Mouse (Mus musculus) megakaryocyte, adult 5-6 weeks (primary cell): ENCODE data around the gene A730071L15Rik. TPM values are rescaled to one million over a fixed set of nuclear protein-coding genes. Genes with fewer than 3 reads are reported as not detected.

Experiments
- ATAC-seq: 2 replicates; pipeline ENCODE4 v1.8.0; 2016; ENCODE audit warnings: mild to moderate bottlenecking, inconsistent platforms; ENCODE audit not compliant: poor library complexity, severe bottlenecking
- total RNA-seq, 2 experiments: library from RNA; stranded (forward) in 1 of 2; stranded (reverse) in 1 of 2; fragments of 153-499, 151-499 nt in 1 of 2; fragments of 221-1000, 200-1000 nt in 1 of 2; gene quantifications; 2 replicates each; pipeline versions ENCODE4 v1.2.3 to v1.2.4; 2015 to 2017

The A730071L15Rik gene
- total RNA-seq, 2 experiments from 2014 or later, result 0.09 TPM; not detected in 1

- no peak for ATAC-seq
Measured at GRCm38 (mm10) chr11:6180811-6181399, 18.9 kb upstream of the A730071L15Rik start.

DNA sequence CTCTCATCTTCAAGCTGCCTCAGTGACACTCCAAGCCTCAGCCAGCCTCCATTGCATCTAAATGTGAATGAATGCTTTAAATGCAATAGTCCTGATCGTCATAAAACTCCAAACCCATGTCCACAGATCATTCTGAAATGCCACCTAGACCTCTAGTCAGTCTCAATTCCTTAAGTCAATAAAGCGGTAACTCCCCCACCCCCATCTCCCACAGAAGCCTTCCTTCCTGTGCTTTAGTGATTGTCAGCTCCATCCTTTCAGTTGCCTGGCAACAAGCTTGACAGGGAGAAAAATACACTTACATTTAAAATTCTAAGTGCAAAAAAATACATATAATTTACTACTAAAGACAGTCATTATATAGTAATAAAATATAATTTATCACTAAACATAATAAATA lies 16.6 kb upstream of the A730071L15Rik start:
- no peak for ATAC-seq

DNA sequence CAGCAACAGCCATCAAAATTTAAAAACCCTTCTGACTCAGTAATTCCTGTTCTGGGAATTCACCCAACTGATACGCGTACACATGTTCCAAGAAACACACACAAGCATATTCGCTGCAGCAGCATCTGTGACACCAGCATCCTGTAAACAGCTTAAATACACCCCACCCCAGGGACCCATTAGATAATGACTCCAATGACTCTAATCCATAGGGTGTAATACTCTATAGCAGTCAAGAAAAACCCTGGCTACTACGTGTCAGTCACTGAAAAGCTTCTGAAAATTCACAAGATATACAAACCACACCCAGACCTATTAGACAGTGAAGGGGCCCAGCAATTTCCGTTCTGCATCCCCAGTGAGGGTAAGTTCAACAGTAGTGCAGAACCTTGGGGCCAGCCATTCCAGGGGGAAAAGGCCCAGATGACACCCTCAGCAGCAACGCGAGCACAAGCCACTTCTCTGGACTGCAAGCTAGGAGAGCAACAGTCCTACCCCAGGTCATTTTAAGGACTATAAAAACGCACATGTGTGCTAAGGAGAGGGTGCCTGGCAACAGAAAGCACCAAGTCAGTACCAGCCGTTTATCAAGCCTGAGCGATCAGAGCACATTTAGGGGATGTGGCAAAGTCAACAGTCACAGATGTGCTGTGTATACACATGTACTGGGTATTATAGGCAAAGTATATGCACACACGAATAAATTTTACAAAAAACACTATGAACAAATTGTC lies 15.5 kb upstream of the A730071L15Rik start:
- no peak for ATAC-seq

DNA sequence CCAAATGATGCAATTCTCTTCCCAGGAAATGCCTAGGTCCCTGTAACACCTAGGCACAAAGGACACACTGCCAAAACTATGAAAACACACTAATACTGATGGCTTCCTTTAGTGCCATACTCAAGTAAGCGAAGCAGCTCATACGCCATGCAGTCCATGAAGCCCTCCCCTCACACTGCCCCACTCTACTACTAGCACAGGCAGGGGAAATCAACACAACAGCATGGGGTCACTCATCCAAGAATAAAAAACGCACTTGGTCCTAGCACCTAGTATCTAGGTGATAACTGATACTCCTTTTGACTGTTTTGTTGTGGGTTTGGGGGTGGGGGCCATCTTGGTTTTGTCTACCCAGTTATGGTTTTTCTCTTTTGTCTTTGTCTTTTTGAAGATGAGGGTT lies 12.4 kb upstream of the A730071L15Rik start:
- ATAC-seq, result no peak

- ATAC-seq, result peak; percentile 94
Measured at GRCm38 (mm10) chr11:6187878-6188277, 12.0 kb upstream of the A730071L15Rik start.

GRCm38 (mm10) chr11:6196780-6197179 lies 3.0 kb upstream of the A730071L15Rik start:
- no peak for ATAC-seq

GRCm38 (mm10) chr11:6198449-6198848 lies 1.4 kb upstream of the A730071L15Rik start:
- no peak for ATAC-seq

GRCm38 (mm10) chr11:6200087-6200569 lies 299 bp downstream of the A730071L15Rik start, which contains the start of gene Nudcd3:
Gene Nudcd3, minus strand, starts transcription at chr11:6200415.
- ATAC-seq, result peak; percentile 97

DNA sequence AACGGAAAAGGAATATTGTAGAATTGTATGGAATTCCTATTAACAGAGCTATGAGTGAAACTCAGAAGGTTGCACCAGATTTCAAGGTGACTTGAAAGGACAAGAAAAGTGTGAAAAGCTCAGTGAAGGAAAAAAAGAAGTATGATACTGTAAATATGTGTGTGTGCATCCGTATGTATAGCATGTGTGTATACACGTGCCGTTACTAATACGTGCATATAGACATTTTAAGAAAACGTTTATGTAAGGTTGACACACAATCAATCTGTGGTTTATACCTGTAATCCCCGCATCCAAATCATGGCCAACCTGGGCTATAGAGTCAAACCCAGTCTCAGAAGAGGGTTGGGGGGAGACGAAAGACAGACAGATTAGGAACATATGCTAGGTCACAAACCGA lies 741 bp downstream of the A730071L15Rik start:
- ATAC-seq, result no peak

DNA sequence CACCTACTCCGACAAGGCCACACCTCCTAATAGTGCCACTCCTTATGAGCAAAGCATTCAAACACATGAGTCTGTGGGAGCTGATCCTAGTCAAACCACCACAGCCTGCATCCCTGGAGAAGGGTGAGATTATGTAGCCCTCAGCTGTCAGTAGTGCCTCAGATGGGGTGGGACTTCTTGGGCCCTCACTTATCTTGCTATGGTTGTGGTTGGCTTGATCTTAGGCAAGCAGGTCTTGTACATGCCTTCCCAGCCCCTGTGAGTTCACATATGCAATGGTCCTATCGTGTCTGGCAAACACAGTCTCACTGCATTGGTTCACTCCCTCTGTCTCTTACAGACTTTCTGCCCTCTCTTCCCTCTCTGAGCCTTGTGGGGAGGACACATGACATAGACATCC lies 7.3 kb downstream of the A730071L15Rik start:
- no peak for ATAC-seq

DNA sequence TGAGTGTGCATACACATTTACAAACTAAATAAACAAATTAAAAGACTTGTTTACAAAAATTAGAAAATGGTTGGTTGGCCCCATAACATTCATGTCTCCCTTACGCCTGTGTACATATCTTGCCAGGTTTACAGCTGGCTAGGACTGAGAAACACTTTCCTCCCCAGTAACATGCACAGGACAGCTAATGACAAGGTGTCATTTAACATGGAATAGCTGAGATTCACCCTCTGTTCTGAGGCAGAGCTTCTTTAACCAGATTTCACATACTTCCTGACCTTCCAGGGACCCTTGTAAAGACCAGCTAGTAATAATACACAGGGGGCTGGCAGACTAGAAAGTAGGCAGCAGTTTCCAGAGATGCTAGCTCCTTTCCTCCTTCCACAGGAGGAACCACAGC lies 8.3 kb downstream of the A730071L15Rik start:
- no peak for ATAC-seq

DNA sequence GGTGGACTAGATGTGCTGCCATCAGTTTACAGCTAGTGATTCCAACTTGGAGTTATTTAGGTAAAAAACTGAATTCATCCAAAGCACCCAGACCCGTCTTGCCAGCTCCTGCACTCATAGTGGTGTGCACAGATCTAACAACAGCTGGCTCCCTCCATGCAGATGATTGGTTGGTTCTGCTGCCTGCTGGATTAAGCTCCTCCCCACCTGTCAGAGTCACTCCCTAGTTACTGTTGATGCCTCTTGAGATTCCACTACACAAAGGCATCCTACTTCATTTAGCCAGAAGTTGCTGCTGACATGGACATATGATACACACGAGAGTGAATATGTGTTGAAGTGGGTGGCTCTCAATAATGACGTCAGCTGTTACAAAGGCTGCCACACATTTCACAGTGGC lies 17.0 kb downstream of the A730071L15Rik start:
- ATAC-seq, result no peak

DNA sequence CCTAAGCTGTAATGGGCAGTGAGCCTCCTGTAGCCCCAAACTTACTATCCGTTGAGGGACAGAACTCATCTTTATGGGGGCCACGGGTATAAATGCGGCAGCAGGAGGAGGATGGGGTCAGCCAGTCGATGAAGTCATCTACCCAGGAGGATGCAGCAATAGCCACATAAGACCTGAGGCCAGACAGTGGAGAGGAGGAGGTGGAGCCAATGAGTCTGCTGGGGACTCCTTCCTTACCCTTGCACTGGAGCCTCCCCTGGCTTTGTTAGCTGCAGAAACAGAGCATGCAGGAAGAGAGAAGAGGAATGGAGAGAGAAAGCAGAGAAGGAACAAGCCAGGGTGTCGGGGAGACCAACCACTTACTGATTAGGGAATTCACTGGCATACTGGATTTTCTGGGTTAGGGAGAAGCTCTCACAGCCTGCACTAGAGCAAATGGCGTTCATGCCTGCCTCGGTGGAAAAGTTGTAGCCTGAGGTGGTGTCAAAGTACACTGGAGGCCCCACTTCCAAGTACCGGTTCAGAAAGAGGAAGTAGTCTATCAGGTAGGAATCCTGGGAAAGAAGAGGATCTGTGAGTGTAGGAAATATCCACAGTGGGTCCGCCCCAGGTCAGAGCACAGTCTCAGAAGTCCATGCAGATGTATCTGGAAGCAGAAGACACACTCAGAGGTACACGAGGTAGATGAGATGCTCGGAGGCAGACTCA lies 18.5 kb downstream of the A730071L15Rik start:
- ATAC-seq, result no peak

DNA sequence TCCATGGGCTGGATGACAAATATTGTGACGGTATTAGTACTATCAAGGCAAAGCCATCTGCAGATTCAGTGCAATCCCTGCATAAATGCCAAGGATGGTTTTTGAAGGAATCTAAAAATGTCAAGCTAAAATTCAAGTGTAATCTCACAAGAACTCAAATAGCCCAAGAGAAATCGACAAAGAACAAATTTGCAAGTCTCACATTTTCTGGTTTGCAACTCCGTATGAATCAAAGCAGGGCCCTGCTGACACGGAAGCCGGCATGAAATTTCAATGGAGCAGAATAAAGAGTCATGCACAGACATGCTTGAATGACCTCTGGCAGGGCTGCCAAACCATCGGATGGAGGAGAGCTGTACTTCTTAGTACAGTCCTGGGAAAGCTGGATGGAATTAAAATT lies 20.1 kb downstream of the A730071L15Rik start:
- no peak for ATAC-seq

GRCm38 (mm10) chr11:6222187-6222586 lies 22.4 kb downstream of the A730071L15Rik start:
- ATAC-seq, result no peak

GRCm38 (mm10) chr11:6224541-6225229 lies 24.9 kb downstream of the A730071L15Rik start:
- ATAC-seq, result no peak

DNA sequence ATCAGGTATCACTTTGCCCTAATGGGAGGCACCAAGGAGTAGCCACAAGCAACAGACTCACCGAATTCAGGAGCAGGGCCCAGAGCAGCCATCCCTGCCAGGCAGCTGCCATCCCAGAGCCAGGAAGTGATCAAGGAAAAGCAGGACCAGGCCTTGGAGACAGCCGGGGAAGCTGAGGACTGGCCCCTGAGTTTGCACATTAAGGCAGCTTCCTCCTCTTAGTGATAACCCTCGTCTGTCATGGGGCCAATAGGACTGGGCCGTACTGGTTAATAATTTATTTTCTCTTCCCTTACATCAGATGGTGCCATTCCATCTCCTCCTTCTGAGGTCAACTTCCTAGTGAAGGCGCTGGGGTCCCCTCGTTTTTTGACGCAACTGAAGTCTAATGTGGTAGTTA lies 30.2 kb downstream of the A730071L15Rik start, which contains the start of gene Npc1l1:
Gene Npc1l1, minus strand, starts transcription at position 132 of the 400 bp plus-strand sequence.
- no peak for ATAC-seq

GRCm38 (mm10) chr11:6233025-6233424 lies 33.2 kb downstream of the A730071L15Rik start:
- no peak for ATAC-seq

DNA sequence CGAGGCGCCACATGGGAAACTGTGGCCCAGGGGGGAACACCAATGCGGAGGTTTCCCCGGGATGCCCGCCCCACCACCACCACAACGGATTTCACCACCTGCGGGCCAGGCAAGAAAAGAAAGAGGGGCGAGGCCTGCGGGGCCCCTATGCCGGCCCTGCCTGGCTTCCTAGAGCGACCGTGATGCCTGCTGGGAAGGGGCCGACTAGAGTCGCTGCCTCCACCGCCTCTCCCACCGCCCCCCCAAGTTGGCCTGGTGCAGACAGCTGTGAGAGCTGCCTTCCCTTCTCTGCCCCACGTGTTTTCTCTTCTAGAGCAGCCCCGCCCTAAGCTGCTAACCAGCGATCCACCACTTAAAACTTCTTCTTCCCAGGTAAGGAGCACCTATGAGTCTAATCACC lies 44.9 kb downstream of the A730071L15Rik start:
- ATAC-seq, result no peak
